Mouse (Mus musculus) kidney, embryonic 14.5 days (tissue): ENCODE results near the gene E130308A19Rik. TPM values are rescaled to one million over a fixed set of nuclear protein-coding genes. Genes with fewer than 3 reads are reported as not detected.

Experiments
- ATAC-seq: fragments of 200-750 bp; cut with Nextera tagmentation; 2 replicates; pipeline ENCODE4 v1.8.0; 2017; ENCODE audit warnings: moderate number of reproducible peaks, mild to moderate bottlenecking, moderate TSS enrichment, moderate library complexity; ENCODE audit not compliant: low FRiP score, low TSS enrichment
- H3K27ac ChIP-seq: fragments of 300-500 bp; sonication (generic); 2 replicates; pipeline ENCODE4 v1.5.1; 2014; ENCODE audit warnings: low read depth, mild to moderate bottlenecking, low read length, moderate library complexity, mixed read lengths
- H3K27me3 ChIP-seq: fragments of 300-500 bp; sonication (generic); 2 replicates; pipeline ENCODE4 v1.6.1; 2014; ENCODE audit warnings: mild to moderate bottlenecking, low read length; ENCODE audit not compliant: control insufficient read depth, insufficient read depth
- H3K36me3 ChIP-seq: fragments of 300-500 bp; sonication (generic); 2 replicates; pipeline ENCODE4 v1.6.1; 2014; ENCODE audit warnings: low read length, mixed read lengths; ENCODE audit not compliant: control insufficient read depth, insufficient read depth
- H3K4me1 ChIP-seq: fragments of 300-500 bp; sonication (generic); 2 replicates; pipeline ENCODE4 v1.6.1; 2014; ENCODE audit warnings: low read length, mixed read lengths; ENCODE audit not compliant: control insufficient read depth, insufficient read depth
- H3K4me2 ChIP-seq: fragments of 300-500 bp; sonication (generic); replicated peaks from 2 replicates; pipeline ENCODE4 v1.6.1; 2014; ENCODE audit warnings: low read depth, mild to moderate bottlenecking, low read length
- H3K4me3 ChIP-seq: fragments of 300-500 bp; sonication (generic); 2 replicates; pipeline ENCODE4 v1.5.1; 2014; ENCODE audit warnings: mild to moderate bottlenecking, low read length
- H3K9ac ChIP-seq: fragments of 300-500 bp; sonication (generic); 2 replicates; pipeline ENCODE4 v1.6.1; 2014; ENCODE audit warnings: low read depth, mild to moderate bottlenecking, low read length, moderate library complexity
- H3K9me3 ChIP-seq: fragments of 300-500 bp; sonication (generic); 2 replicates; pipeline ENCODE4 v1.6.1; 2016; ENCODE audit warnings: low read length; ENCODE audit not compliant: control insufficient read depth
- whole genome bisulfite sequencing: fragments of 180-500 bp; shearing (Covaris S2); extraction: QIAGEN DNeasy Blood & Tissue Kit; methylation state at CpG from one replicate; pipeline ENCODE4 v1.1.7; 2014; 5-methylcytosine and 5-hydroxymethylcytosine counted together
- polyA plus RNA-seq: library from polyadenylated mRNA; unstranded; fragments of >200 nt; fragmentation: Nextera tagmentation; extraction: Ambion mirVana; gene quantifications from 2 replicates; pipeline ENCODE4 v1.2.1, GENCODE M21; 2014

E130308A19Rik gene
- polyA plus RNA-seq, 1 experiment from 2014 or later = 47.3 TPM

GRCm38 (mm10) chr4:59725579-59725978 is 99.6 kb downstream of the E130308A19Rik start:
- Histone ChIP-seq H3K9ac (no peak overlapping the region), H3K4me2 (no peak overlapping the region), H3K9me3 (no peaks in the 10 kb centered on the region), H3K4me1 (peaks cover 5% of the 10 kb centered on the region; the same call in 1 of the 2 replicates), H3K27ac (no peak overlapping the region), H3K36me3 (no peaks in the 10 kb centered on the region; the same call in 1 of the 2 replicates), H3K27me3 (no peaks in the 10 kb centered on the region), H3K4me3 (no peak overlapping the region)
- ATAC-seq = no peak
- WGBS = 86% methylated on average over 4 of the region's 4 CpGs

- H3K9ac ChIP-seq = no peak overlapping the region
- no peak overlapping the region for H3K27ac ChIP-seq
- H3K27me3 ChIP-seq = no peaks in the 10 kb centered on the region
- no peaks in the 10 kb centered on the region for H3K9me3 ChIP-seq
- peaks cover 5% of the 10 kb centered on the region; the same call in 1 of the 2 replicates for H3K4me1 ChIP-seq
- no peaks in the 10 kb centered on the region for H3K36me3 ChIP-seq
- no peak overlapping the region for H3K4me3 ChIP-seq
- no peak overlapping the region for H3K4me2 ChIP-seq
- 90% methylated on average over 12 of the region's 12 CpGs for WGBS
- no peak for ATAC-seq
Observed at GRCm38 (mm10) chr4:59726501-59726900, 100.5 kb downstream of the E130308A19Rik start.

- H3K4me2 ChIP-seq = no peak overlapping the region
- no peaks in the 10 kb centered on the region for H3K36me3 ChIP-seq
- H3K27ac ChIP-seq = no peak overlapping the region
- WGBS = 58% methylated on average over 5 of the region's 5 CpGs
- peaks cover 5% of the 10 kb centered on the region; the same call in 1 of the 2 replicates for H3K4me1 ChIP-seq
- H3K9me3 ChIP-seq = no peaks in the 10 kb centered on the region
- no peak overlapping the region for H3K9ac ChIP-seq
- no peak overlapping the region for H3K4me3 ChIP-seq
- no peak for ATAC-seq
- H3K27me3 ChIP-seq = no peaks in the 10 kb centered on the region
Observed at GRCm38 (mm10) chr4:59727187-59727877, 101.3 kb downstream of the E130308A19Rik start.

- peaks cover 5% of the 10 kb centered on the region; the same call in 1 of the 2 replicates for H3K4me1 ChIP-seq
- no peak overlapping the region for H3K9ac ChIP-seq
- H3K27me3 ChIP-seq = no peaks in the 10 kb centered on the region
Observed at GRCm38 (mm10) chr4:59727878-59728261, 101.9 kb downstream of the E130308A19Rik start.

GRCm38 (mm10) chr4:59728839-59729238 is 102.8 kb downstream of the E130308A19Rik start:
- H3K4me3 ChIP-seq = no peak overlapping the region
- H3K9ac ChIP-seq = no peak overlapping the region
- no peaks in the 10 kb centered on the region for H3K36me3 ChIP-seq
- H3K4me2 ChIP-seq = no peak overlapping the region
- peaks cover 5% of the 10 kb centered on the region; the same call in 1 of the 2 replicates for H3K4me1 ChIP-seq
- no peak overlapping the region for H3K27ac ChIP-seq
- ATAC-seq = no peak
- H3K27me3 ChIP-seq = no peaks in the 10 kb centered on the region
- 87% methylated on average over 2 of the region's 2 CpGs for WGBS
- no peaks in the 10 kb centered on the region for H3K9me3 ChIP-seq

More at GRCm38 (mm10) chr4:59727878-59728261, 101.9 kb downstream of the E130308A19Rik start:
- Histone ChIP-seq H3K27ac (no peak overlapping the region), H3K9me3 (no peaks in the 10 kb centered on the region), H3K4me2 (no peak overlapping the region), H3K36me3 (no peaks in the 10 kb centered on the region), H3K4me3 (no peak overlapping the region)
- ATAC-seq = no peak
- WGBS = 62% methylated on average over 9 of the region's 9 CpGs

- Histone ChIP-seq H3K4me3 (no peak overlapping the region), H3K9ac (no peak overlapping the region), H3K4me1 (peaks cover 5% of the 10 kb centered on the region; the same call in 1 of the 2 replicates), H3K9me3 (no peaks in the 10 kb centered on the region), H3K4me2 (no peak overlapping the region), H3K36me3 (no peaks in the 10 kb centered on the region), H3K27ac (no peak overlapping the region), H3K27me3 (no peaks in the 10 kb centered on the region)
- ATAC-seq = no peak
- WGBS = 90% methylated on average over 7 of the region's 7 CpGs
Observed at GRCm38 (mm10) chr4:59731544-59731943, 105.5 kb downstream of the E130308A19Rik start.

- no peak overlapping the region for H3K27ac ChIP-seq
- H3K4me3 ChIP-seq = no peak overlapping the region
- no peaks in the 10 kb centered on the region for H3K9me3 ChIP-seq
- no peak overlapping the region for H3K9ac ChIP-seq
- 100% methylated on average over 4 of the region's 4 CpGs for WGBS
- H3K4me2 ChIP-seq = no peak overlapping the region
- ATAC-seq = no peak
- no peaks in the 10 kb centered on the region for H3K27me3 ChIP-seq
- H3K4me1 ChIP-seq = no peaks in the 10 kb centered on the region; the same call in 1 of the 2 replicates
- H3K36me3 ChIP-seq = no peaks in the 10 kb centered on the region
Observed at GRCm38 (mm10) chr4:59739321-59739720, 113.3 kb downstream of the E130308A19Rik start.

GRCm38 (mm10) chr4:59739882-59740281 is 113.9 kb downstream of the E130308A19Rik start:
- no peaks in the 10 kb centered on the region for H3K9me3 ChIP-seq
- H3K4me1 ChIP-seq = no peaks in the 10 kb centered on the region; the same call in 1 of the 2 replicates
- 89% methylated on average over 2 of the region's 2 CpGs for whole genome bisulfite sequencing
- H3K4me3 ChIP-seq = no peak overlapping the region
- H3K27me3 ChIP-seq = no peaks in the 10 kb centered on the region
- H3K27ac ChIP-seq = no peak overlapping the region
- no peak overlapping the region for H3K4me2 ChIP-seq
- no peak overlapping the region for H3K9ac ChIP-seq
- no peak for ATAC-seq
- H3K36me3 ChIP-seq = no peaks in the 10 kb centered on the region

GRCm38 (mm10) chr4:59753491-59754140 is 127.6 kb downstream of the E130308A19Rik start:
- H3K27me3 ChIP-seq = no peaks in the 10 kb centered on the region
- H3K4me2 ChIP-seq = no peak overlapping the region
- no peak overlapping the region for H3K9ac ChIP-seq
- peaks cover 9% of the 10 kb centered on the region for H3K36me3 ChIP-seq
- peaks cover 21% of the 10 kb centered on the region for H3K4me1 ChIP-seq
- no peak for ATAC-seq
- H3K9me3 ChIP-seq = no peaks in the 10 kb centered on the region
- WGBS = 86% methylated on average over 13 of the region's 13 CpGs
- H3K27ac ChIP-seq = no peak overlapping the region
- no peak overlapping the region for H3K4me3 ChIP-seq
